Mouse (Mus musculus) heart, postnatal 10 days (tissue): ENCODE data around the gene Sox6. TPM values are rescaled to one million over a fixed set of nuclear protein-coding genes. Genes with fewer than 3 reads are reported as not detected.
"Not testable (repeated sequence)": the region's sequence is repeated elsewhere in the genome, so short reads cannot be mapped to it uniquely, and the experiment has no call there.

Source experiments
- DNase-seq, 2 experiments: peaks; one replicate each; pipeline ENCODE4 v3.0.0; 2021
- intact Hi-C: fragments of 180-260 bp; cut with DNase I; formaldehyde crosslinking; loops from one replicate; pipeline ENCODE4 v1.15.1; 2025
- total RNA-seq, 2 experiments: library from RNA; stranded (reverse); gene quantifications; 2 replicates each; pipeline ENCODE4 v1.2.3; 2021

The Sox6 gene
- 10 to 100 TPM; 22.9 to 30.3 TPM for total RNA-seq

DNA sequence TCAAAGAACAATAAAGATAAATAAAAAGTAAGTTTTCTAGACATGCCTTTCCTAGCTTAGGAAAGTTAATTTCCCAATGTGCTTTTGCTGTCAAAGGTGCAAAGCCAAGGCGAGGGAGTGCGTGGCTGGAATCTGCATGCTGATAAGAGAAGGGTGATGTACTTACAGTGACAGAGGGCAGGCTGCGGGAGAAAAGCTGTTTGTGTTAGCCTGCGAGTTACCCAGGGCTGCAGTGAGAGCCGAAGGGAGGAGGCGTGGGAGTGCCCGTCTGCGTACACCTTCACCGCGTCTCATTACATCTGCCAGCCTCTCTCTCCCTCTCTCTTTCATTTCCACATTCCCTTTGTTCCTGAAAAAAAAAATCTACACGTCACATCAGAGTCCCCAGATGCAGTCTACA is at the start of gene Sox6:
Gene Sox6 (minus strand): TSS at position 286 of the 400 bp plus-strand sequence.
- intact Hi-C loops = loop anchor here (10.0 kb wide), 3 partner anchors 284 to 904 kb away; no protein-coding TSS in a partner anchor
- no peak for DNase-seq

DNA sequence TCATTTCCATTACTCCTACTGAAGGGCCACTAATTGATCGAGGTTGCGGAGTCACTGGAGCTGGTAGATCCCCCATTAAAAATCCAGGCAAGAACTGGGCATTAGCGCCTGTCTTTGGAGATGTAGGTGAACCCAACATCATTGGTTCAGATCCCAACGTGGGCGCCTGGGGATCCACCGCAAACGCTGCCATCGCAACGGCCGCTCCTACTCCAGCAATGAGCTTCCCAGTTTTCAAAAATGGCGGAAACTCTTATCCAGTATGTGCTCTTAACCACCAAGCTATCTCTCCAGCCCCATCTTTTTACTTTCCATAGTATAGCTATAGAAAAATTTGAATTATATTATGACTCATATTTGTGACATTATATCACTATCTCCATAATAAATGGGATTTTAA is 45.8 kb upstream of the Sox6 start, which contains the start of gene Gm4353:
Gene Gm4353 (minus strand): TSS at position 270 of the 400 bp plus-strand sequence.
- DNase-seq, intact Hi-C loops: not testable (repeated sequence)

DNA sequence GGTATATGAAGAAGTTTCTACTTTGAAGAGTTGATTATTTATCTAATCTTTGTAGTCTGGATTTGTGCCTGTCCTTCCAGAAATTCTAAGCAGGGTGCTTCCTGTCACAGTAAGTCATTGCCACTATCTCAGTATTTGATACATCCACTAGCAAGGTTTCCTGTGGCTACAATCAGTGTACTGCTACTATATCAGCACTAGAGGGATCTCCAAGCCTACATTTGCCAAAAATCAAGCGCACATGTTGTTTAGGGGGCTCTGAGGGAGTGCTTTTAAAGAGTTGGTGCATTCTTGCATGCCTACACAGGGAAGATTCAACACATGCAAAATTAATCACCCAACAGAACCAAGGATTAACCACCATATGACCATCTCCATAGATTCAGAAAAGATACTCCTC is 22.1 kb upstream of the Sox6 start:
- intact Hi-C loops = no loop called here
- DNase-seq = no peak

DNA sequence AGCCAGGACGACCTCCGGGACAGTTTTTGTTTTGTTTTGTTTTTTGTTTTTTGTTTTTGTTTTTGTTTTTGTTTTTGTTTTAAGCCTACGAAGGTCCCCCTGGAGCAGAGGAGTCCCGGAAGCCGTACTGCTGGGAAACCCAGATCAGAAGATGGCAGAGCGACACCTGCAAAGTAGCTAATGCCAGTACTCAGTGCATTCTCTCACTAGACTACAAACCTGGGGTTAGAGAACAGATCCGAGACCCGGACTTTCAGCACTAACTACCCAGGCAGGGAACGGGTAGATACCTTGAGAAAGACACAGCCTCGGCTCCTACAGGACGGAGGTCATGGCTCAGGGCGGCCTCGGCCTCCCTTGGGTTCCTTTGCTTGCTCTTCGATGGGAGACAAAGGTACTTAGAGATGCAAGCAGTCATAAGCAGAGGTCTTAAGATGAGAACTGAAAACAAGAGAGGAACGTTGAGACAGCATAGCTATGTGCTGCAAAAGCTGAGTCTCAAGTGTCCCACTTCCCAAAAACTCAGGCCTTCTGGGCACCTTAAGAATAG is 1.9 kb upstream of the Sox6 start:
- DNase-seq = no peak
- intact Hi-C loops = loop anchor here (2.0 kb wide), 3 partner anchors 674 to 1118 kb away; no protein-coding TSS in a partner anchor

DNA sequence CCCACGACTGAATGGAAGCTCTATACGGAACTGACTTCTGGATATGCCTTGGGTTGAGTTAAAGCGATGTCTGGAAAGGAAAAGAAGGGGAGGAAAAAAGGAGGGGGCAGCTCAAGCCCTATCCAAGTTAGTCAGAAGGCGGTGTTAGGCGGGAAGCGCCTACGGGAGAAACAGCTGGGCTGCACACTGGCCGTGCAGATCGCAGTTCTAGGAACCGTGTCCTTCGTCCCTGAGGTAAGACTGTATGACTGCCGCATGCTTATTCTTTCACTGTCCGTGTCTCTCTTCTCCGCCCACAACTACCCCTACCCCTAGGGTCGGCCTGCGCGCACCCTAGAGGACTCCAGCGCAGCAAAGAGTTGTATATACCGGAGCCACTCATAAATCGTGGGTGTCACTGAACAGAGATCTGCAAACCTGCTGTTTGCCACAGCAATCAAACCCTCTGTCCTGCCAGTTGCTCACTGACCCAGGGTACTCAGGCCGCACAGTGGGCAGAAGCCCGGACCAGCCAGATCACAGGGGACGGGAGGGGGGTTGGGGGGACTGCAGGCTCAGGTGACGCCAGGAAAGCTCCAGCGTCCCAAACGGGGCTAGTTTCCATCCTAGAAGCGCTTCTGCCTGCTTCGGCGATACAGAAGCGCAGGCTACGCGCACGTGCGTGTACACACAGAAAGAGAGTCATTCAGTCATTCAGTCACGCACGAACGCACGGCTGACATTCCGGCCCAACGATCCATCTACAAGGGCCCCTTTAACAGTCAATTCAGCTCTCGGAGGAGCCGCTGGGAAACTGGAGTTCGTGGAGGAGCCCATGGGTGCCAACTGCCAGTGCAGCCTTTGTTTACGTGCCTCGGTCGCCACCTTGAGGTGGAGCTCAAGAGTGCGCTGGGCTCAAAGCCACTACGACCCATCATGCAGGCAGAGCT is 1.2 kb upstream of the Sox6 start:
- intact Hi-C loops = loop anchor here (2.0 to 10.0 kb wide), 6 partner anchors 285 to 1117 kb away; no protein-coding TSS in a partner anchor

DNA sequence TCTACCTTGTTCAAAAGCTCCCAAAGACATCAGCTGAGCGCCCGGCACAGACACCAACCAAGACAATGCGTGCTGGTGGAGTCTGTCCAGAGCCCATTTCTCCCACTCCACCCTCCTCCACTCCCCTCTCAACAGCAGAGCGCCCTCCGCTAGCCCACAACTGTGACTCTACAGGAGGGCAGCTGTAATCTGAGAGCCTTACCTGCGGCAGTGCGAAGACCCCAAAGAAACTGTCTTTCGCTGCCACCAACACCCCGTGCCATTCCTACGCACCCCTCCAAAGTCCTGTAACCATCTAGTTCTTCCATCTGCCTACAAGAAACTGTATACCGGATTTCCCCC is 571 bp upstream of the Sox6 start, which contains the start of gene 1110004F10Rik:
Gene 1110004F10Rik (plus strand): TSS at position 202 of the 342 bp plus-strand sequence.
- intact Hi-C loops = loop anchor here (10.0 kb wide), 3 partner anchors 284 to 904 kb away; no protein-coding TSS in a partner anchor

More for the DNA sequence above, 1.2 kb upstream of the Sox6 start:
- peak; percentile 90 to 93 for DNase-seq

DNA sequence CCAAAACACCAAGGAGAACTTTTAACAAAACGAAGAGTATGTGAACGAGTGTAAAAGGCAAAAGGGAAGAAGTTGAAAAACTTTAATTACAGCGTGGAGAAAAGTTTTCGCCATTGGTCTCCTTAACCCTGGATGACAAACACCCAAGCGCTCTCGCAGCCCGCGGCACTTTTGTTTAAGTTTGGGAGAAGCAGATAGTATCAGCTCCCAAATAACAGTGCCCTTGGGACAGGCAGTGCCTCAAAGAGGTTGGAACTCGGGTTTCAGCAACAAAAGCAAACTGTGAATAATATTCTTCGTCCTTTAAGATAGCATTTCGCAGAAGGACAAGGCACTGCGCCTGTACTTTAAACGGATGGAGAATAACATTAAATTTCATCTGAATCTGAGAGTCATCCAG is 572 bp downstream of the Sox6 start:
- intact Hi-C loops = loop anchor here (10.0 kb wide), 3 partner anchors 283 to 903 kb away; no protein-coding TSS in a partner anchor
- DNase-seq = no peak

More for the DNA sequence above, 571 bp upstream of the Sox6 start, which contains the start of gene 1110004F10Rik:
- DNase-seq = no peak

DNA sequence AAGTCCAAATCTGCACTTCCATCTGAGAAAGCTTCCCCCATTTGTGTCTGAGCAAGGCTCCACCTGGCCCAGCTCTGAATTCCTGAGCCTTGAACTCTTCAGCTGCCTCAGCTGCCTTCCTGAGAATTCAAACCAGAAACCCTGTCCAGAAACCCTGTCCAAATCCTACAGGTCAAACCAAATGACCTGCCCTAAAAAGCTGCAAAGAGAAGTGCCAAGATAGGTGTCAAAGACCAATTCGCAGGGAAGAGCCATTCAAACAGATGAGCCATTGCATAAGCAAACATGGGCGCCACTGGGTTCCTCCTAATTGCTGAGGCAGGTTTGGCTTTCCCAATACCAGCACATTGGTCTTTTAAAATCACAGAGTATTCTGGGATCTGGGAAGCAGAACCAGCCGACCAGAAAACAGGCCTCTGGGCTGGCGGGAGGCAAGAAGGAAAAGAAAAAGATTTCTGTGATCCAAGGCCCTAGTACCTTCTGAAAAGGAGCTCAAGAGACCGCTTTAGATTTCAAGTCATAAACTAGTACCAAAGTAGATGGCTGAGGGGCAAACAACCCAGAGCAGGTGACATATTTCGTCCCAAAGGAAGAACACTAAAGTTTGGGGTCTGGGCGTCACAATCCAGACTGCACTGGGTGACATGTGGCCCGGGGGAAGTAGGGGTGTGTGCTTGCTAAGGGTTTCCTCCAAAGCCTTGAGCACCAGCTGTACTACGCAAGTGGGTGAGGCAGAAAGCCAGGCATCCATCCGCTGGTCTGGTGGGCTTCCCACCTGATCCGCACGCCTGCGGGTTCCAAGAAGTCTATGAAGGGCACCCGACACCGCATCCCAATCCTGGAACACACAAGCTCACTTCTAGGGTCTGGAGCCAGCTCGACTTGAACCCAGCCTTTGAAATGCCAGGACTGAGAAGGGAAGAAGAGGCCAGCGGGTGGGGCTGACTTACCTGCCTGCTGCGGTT is 1.7 kb downstream of the Sox6 start:
- no peak for DNase-seq
- intact Hi-C loops = loop anchor here (10.0 kb wide), 3 partner anchors 282 to 902 kb away; no protein-coding TSS in a partner anchor

DNA sequence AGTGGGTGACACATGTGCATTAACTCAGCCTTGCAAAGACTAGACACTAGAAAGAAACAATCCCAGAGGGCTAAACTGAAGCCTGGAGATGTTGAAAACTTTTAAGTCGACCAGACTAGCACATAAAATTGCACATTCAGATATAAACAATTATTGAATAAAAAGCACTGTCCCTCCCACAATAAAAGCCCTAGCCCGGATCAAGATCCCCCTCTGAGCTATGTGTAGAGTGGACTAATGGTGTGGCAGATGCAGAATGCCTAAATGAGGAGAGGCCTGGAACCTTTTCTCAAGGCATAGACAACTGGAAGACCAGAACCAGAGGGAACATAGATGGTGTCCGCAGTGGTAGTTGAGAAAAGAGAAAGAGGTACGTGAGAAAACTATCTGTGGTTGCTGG is 3.1 kb downstream of the Sox6 start:
- intact Hi-C loops = loop anchor here (10.0 kb wide), 3 partner anchors 281 to 901 kb away; no protein-coding TSS in a partner anchor
- DNase-seq = no peak

DNA sequence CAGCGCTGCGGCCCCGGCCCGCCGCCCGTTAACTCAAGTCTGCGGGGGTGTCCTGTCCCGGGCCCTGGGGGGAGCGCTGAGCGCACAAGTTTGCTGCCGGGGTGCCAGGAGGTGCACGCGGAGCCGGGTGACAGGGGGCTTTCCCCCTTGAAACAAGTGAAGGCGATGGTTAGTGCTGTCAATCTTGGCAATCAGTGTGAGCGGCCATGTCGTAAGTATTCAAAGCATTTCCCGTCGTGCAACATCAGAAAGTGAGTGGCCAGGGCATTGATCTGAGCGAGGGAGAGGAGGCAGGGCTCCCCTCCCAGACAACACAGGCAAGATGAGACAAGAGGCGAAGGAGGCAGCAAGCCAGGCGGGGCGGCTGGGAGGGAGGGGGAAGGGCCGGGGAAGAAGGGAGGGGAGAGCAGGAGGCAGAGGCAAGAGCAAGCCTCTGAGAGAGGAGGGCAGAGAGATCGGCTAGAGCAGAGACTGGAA is 4.3 kb downstream of the Sox6 start:
- peak; percentile 73 to 80 for DNase-seq
- intact Hi-C loops = loop anchor here (5.0 to 10.0 kb wide), 6 partner anchors 212 to 1162 kb away; no protein-coding TSS in a partner anchor

DNA sequence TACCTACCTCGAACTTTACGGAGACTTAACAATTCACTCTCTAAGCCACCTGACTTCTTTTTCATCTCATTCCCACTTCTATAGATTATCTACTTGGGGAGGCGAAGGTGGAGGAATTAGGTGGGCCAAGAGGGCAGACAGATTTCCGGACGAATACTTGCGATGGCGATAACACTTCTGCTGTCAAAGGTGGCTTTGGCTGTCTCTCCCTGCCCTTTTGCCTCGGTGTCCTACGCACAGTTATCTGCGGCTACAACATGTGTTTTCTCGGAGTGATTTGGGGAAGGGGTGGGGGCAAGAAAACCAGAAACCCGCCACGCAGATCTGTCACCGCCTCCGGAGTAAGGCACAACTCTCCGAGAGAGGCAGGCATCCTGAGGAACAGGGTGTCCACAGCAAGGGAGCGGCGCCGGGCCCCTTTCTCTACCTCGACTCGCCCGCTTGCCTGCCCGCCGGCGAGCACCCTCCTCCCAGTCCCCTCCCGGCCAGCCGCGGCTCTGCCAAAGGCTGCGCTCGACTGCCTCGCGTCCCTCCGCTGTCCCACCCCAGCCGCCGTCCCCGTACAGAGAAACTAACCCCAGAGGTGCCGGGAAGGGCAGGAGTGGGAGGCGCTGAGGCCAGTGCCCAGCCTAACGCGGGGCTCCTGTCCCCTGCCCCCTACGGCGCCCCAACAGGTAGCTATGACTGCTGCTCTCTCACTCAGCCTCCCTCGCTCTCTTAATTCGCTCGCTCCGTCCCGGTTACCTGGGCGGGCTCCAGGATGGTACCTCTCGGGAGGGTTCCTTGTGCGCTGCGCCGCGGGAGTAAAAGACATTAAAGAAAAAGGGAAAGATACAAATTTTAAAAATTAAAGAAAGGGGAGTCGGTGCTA is 5.0 kb downstream of the Sox6 start:
- peak; percentile 81 to 82 for DNase-seq
- intact Hi-C loops = loop anchor here (2.0 to 10.0 kb wide), 7 partner anchors 211 to 1161 kb away; no protein-coding TSS in a partner anchor

DNA sequence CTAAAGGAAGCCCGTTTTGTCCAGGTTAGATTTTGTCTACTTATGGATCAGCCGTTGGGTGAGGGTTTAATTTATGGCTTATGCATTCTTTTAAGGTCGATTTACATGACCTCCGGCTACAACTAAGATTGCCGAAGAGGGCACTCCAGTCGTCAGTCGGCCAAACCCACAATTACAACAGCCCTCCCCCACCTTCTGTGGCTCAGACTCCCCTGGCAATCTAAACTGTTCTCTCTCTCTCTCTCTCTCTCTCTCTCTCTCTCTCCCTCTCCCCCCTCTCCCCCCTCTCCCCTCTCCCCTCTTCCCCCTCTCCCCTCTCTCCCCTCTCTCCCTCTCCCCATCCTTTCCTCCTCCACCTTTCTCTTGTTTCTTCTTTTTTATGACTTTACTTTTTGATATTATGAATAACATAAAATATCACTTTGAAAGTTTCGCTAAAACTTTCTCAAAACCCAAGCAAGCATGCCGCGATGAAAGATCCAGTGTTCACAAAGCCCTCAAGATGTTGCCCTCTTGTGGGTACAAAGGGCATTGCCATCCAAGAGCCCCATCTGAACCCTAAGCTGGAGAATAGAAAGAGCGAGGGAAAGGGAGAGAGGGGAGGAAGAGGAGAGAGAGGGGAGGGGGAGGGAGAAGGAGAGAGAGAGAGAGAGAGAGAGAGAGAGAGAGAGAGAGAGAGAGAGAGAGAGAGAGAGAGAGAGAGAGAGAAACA is 5.8 kb downstream of the Sox6 start:
- DNase-seq = peak; percentile 87 to 89
- intact Hi-C loops = loop anchor here (2.0 to 10.0 kb wide), 7 partner anchors 210 to 1160 kb away; no protein-coding TSS in a partner anchor

DNA sequence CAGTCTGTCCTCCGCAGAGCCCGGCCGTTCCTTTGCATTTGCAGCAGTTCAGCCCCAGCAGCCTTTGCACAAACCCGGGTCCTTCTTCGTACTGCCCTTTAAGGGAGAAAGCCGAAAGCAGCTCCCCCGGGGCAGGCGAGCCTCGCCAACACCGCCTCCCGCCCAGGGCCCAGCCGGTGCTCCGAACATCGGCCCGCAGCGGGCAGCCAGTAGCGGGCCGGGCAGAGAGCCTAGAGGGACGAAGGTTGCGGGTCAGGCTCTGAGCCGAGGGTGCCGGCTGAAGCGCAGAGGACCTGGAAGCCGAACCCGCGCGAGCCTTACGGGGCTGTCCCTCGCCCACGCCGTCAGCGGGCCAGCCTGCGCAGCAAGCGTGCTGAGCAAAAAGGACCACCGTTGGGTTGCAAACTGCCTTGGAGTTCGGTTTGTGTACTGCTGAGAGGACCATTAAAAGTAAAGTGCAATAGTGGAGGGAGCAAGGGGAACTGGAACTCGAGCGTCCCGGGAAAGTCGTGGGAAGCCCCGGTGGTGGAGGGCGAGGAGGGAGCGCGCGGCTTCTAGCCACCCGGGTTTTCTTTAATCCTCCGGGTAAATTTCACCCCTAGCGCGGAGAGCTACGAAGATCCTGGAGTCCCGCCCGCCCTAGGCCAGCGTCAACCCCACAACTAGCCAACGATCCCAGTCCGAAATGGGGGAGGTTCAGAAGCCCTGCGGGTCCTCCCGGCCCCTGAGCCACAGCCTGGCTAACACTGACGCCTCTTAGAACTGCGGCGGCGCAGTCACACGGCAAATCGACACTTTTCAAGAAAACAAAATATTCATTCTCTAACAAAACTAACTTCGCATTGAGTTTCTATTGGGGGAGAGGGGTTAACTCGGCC is 6.6 kb downstream of the Sox6 start:
- DNase-seq = peak; percentile 73 to 77
- intact Hi-C loops = loop anchor here (2.0 to 10.0 kb wide), 7 partner anchors 210 to 1160 kb away; no protein-coding TSS in a partner anchor

DNA sequence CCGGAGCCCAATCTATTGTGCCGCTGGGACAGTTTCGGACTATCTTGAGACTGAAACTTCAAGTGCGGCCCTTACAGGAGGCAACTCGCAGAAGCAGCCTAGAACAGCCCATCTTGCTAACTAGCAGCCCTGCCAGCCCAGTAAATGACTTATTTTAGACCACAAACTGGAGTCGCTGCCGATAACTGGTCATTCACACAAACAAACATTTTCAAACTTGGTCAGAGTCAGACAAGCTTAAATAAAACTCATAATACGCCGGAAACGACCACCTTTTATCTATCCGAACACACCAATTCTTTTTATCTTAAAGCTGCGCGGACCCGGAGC is 7.2 kb downstream of the Sox6 start:
- DNase-seq = no peak
- intact Hi-C loops = loop anchor here (5.0 to 10.0 kb wide), 6 partner anchors 209 to 1159 kb away; no protein-coding TSS in a partner anchor

DNA sequence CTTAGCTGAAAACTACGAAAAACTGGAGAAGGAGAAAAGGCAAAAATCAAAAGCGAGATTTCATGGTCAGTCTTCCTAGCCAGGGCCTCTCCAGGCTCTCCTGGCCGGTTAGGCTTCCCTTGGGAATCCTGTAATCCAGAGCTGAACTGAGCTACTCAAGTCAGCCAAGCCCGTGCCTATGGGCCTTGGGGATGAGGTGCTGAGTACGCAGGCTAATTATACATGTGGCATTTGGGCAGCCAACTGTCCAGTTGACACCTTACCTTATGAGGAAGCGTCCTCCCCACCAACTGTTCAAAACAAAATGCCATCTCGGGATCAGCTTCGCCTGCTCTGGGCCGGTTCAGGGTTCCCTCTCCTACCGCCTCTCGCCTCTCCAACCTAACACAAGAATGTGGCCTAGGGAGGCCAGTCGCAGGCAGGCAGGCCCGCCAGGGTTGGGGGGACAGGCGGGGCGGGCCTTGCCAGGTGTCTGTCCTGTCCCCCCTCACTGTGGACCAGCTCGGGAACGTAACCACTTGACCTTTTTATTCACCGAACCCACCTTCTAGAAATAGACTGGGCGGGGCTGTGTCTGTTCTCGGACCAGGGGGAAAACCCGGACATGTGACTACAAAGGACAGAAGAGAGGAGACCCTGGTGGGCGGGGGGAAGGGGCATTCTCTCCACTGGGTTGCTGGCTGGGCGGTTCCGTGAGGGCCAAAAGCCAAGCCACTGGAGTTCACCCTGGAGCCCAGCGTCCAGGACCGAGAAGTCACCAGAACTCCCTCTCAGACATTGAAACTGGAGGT is 7.8 kb downstream of the Sox6 start:
- intact Hi-C loops = loop anchor here (5.0 to 10.0 kb wide), 6 partner anchors 208 to 1158 kb away; no protein-coding TSS in a partner anchor
- peak; percentile 89 to 91 for DNase-seq

DNA sequence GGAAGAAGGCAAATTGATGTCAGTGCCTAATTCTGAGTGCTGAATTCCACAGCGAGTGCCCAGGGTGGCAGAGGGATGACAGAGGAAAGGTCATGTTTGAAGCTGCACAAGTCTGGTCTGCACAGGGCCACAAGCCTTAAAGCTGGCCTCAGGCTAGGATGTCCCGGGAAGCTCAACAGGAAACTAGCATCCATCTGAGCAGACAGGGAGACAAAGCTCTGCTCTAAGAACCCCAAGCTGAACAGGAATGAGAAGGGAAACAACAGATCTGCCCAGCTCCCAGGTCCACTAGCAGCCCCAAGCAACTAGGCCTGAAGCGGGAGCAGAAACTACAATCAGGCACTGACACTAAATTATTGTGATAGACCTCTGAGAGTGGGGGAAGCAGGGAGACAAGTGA is 8.6 kb downstream of the Sox6 start:
- intact Hi-C loops = loop anchor here (5.0 to 10.0 kb wide), 6 partner anchors 208 to 1158 kb away; no protein-coding TSS in a partner anchor
- DNase-seq = peak; percentile 26 to 43
